Comparison of ENCODE assay signal across 11 mouse cellular contexts in the genomic region with DNA sequence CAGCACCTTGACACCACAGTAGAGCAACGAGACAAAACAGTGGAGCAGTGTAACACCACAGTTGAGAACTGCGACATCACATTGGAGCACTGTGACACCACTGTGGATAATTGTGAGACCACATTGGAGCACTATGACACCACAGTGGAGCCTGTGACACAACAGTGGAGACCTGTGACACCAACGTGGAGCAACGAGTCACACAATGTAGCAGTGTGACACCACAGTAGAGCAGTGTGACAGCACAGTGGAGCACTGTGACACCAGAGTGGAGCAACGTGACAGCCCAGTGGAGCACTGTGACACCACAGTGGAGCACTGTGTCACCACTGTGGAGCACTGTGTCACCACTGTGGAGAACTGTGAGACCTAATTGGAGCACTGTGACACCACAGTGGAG.
DNase-seq lines count a peak whose midpoint lies in the region; ATAC-seq and TF ChIP-seq lines count a peak whose summit lies in the region.
"Had no signal": no experiment of that assay in that cellular context is flagged by ENCODE, and none has a peak within 500 bp of the region (broad histone marks: within the 10 kb centered on the region; RNA-seq: fewer than 3 reads in every experiment).

No protein-coding gene starts in this region.

- peaks cover 64% of the 10 kb centered on the region for H3K9me3 ChIP-seq in hindbrain, embryonic 11.5 days (ENCODE audit: control insufficient read depth, low read length)
- H3K9me3 ChIP-seq in hindbrain, embryonic 14.5 days (ENCODE audit: control insufficient read depth, low read length): peaks cover 65% of the 10 kb centered on the region
- peaks cover 2% of the 10 kb centered on the region for H3K9me3 ChIP-seq in liver, embryonic 14.5 days (ENCODE audit: control insufficient read depth, low read length)

- no peak for DNase-seq in hindbrain, embryonic 11.5 days (ENCODE audit: low spot score)
- no peak for DNase-seq in hindbrain, embryonic 14.5 days (ENCODE audit: low spot score)
- peak; percentile 0 for DNase-seq in lung, postnatal 10 days
- no peak for DNase-seq in lung, postnatal 14 days
- peak; percentile 1 for DNase-seq in gastrocnemius, postnatal 10 days
- DNase-seq in liver, embryonic 14.5 days (ENCODE audit: low read depth in 3 of 3, low spot score in 3 of 3): no peak
- DNase-seq: adrenal gland, postnatal 25 days had no signal

- peak; percentile 36; the same call in 1 of the 2 replicates for ATAC-seq in hindbrain, embryonic 11.5 days (ENCODE audit: low FRiP score)
- no peak for ATAC-seq in hindbrain, embryonic 14.5 days (ENCODE audit: low FRiP score)
- 0 out of 2 replicates have a peak, but pooled peaks have one; percentile 2 for ATAC-seq in liver, embryonic 14.5 days (ENCODE audit: insufficient read depth)
- ATAC-seq in activated CD4-positive, CD25-positive, alpha-beta regulatory T cell, adult 4 months: no peak

- H3K9ac ChIP-seq in hindbrain, embryonic 11.5 days (ENCODE audit: low read depth, low read length): no peak overlapping the region
- H3K9ac ChIP-seq in hindbrain, embryonic 14.5 days: no peak overlapping the region
- no peak overlapping the region for H3K9ac ChIP-seq in liver, embryonic 14.5 days (replicated peaks)
- H3K9ac ChIP-seq: heart, embryonic 13.5 days; limb, embryonic 13.5 days; midbrain, embryonic 12.5 days had no signal

- TF ChIP-seq CTCF in liver, embryonic 14.5 days (IDR thresholded peaks at IDR 0.05; ENCODE audit: low read depth): no peak

- no peak overlapping the region for H3K4me3 ChIP-seq in hindbrain, embryonic 11.5 days (ENCODE audit: low read depth, low read length)
- H3K4me3 ChIP-seq in hindbrain, embryonic 14.5 days (replicated peaks; ENCODE audit: low read length): no peak overlapping the region
- H3K4me3 ChIP-seq in liver, embryonic 14.5 days (ENCODE audit: insufficient read depth in 1 of 2, low read depth in 2 of 2, low read length in 2 of 2): no peak overlapping the region
- H3K4me3 ChIP-seq: heart, embryonic 13.5 days; limb, embryonic 13.5 days; midbrain, embryonic 12.5 days had no signal

- no peak for TF ChIP-seq EP300 in liver, embryonic 14.5 days (IDR thresholded peaks at IDR 0.05; ENCODE audit: low read depth)

- no peaks in the 10 kb centered on the region for H3K4me1 ChIP-seq in hindbrain, embryonic 11.5 days (replicated peaks; ENCODE audit: control insufficient read depth, insufficient read depth, low read length)
- no peaks in the 10 kb centered on the region for H3K4me1 ChIP-seq in hindbrain, embryonic 14.5 days (replicated peaks; ENCODE audit: control insufficient read depth, insufficient read depth, low read length)
- H3K4me1 ChIP-seq in liver, embryonic 14.5 days (replicated peaks; ENCODE audit: control insufficient read depth in 2 of 2, insufficient read depth in 2 of 2, low read length in 1 of 2): no peaks in the 10 kb centered on the region
- H3K4me1 ChIP-seq: heart, embryonic 13.5 days; limb, embryonic 13.5 days; midbrain, embryonic 12.5 days had no signal

- H3K27me3 ChIP-seq in hindbrain, embryonic 11.5 days (ENCODE audit: control insufficient read depth, insufficient read depth, low read length): no peaks in the 10 kb centered on the region
- no peaks in the 10 kb centered on the region for H3K27me3 ChIP-seq in hindbrain, embryonic 14.5 days (ENCODE audit: control insufficient read depth, insufficient read depth, low read length)
- no peaks in the 10 kb centered on the region for H3K27me3 ChIP-seq in liver, embryonic 14.5 days (ENCODE audit: control insufficient read depth, insufficient read depth, low read length)
- H3K27me3 ChIP-seq: heart, embryonic 13.5 days; limb, embryonic 13.5 days; midbrain, embryonic 12.5 days had no signal

- H3K4me2 ChIP-seq in hindbrain, embryonic 11.5 days (replicated peaks; ENCODE audit: low read depth, low read length): no peak overlapping the region
- H3K4me2 ChIP-seq in hindbrain, embryonic 14.5 days (replicated peaks): no peak overlapping the region
- H3K4me2 ChIP-seq in liver, embryonic 14.5 days (ENCODE audit: low read depth): no peak overlapping the region
- H3K4me2 ChIP-seq: heart, embryonic 13.5 days; limb, embryonic 13.5 days; midbrain, embryonic 12.5 days had no signal

- 74% methylated on average over 5 of the region's 5 CpGs for WGBS in hindbrain, embryonic 11.5 days
- WGBS in hindbrain, embryonic 14.5 days: 75% methylated on average over 5 of the region's 5 CpGs
- WGBS in liver, embryonic 14.5 days (ENCODE audit: insufficient replicate concordance): 45% methylated on average over 5 of the region's 5 CpGs

- H3K36me3 ChIP-seq in hindbrain, embryonic 11.5 days (ENCODE audit: control insufficient read depth, insufficient read depth, low read length): 0 out of 2 replicates have a peak, but pooled peaks cover 3% of the 10 kb centered on the region
- H3K36me3 ChIP-seq in hindbrain, embryonic 14.5 days (replicated peaks; ENCODE audit: control insufficient read depth, insufficient read depth): no peaks in the 10 kb centered on the region
- no peaks in the 10 kb centered on the region for H3K36me3 ChIP-seq in liver, embryonic 14.5 days (replicated peaks; ENCODE audit: control insufficient read depth, insufficient read depth, low read depth)
- H3K36me3 ChIP-seq: heart, embryonic 13.5 days; limb, embryonic 13.5 days had no signal

- no peak overlapping the region for H3K27ac ChIP-seq in hindbrain, embryonic 11.5 days (ENCODE audit: low read depth, low read length)
- H3K27ac ChIP-seq in hindbrain, embryonic 14.5 days: no peak overlapping the region
- H3K27ac ChIP-seq in liver, embryonic 14.5 days: no peak overlapping the region
- H3K27ac ChIP-seq: heart, embryonic 13.5 days; limb, embryonic 13.5 days; midbrain, embryonic 12.5 days had no signal

Comparison
In these comparisons a context has a peak if more than half of its experiments do, and no peak if none do; other contexts are left out.
1. ATAC-seq: peak in hindbrain, embryonic 11.5 days (single experiment) and liver, embryonic 14.5 days (single experiment); none in hindbrain, embryonic 14.5 days (single experiment) and activated CD4-positive, CD25-positive, alpha-beta regulatory T cell, adult 4 months (single experiment).
2. DNase-seq: peak in lung, postnatal 10 days (single experiment) and gastrocnemius, postnatal 10 days (single experiment); none in hindbrain, embryonic 11.5 days (single experiment), hindbrain, embryonic 14.5 days (single experiment), lung, postnatal 14 days (single experiment) and liver, embryonic 14.5 days (0 of 3).